Mouse (Mus musculus): ENCODE results near the gene Cela3a. TPM values are rescaled to one million over a fixed set of nuclear protein-coding genes. Genes with fewer than 3 reads are reported as not detected.

Gene Cela3a
- total and polyA plus RNA-seq, 3 experiments = not detected

GRCm38 (mm10) chr4:137369954-137370750 lies 39.4 kb downstream of the Cela3a start:
- Histone ChIP-seq H3K9ac (ENCODE audit: control insufficient read depth, low read depth, low read length, poor library complexity, severe bottlenecking) (peak overlapping the region; percentile 58), H3K4me3 (ENCODE audit: control insufficient read depth in 1 of 2, insufficient read depth in 1 of 2, low read depth in 2 of 2, low read length in 2 of 2) (peak overlapping the region; percentile 58 to 69), H3K4me1 (ENCODE audit: control insufficient read depth in 1 of 2, insufficient read depth in 2 of 2, low read length in 2 of 2) (peaks cover 4 to 37% of the 10 kb centered on the region in 2 experiments)

GRCm38 (mm10) chr4:137368198-137368597 lies 41.4 kb downstream of the Cela3a start:
- DNase-seq (ENCODE audit: low read depth, low spot score) = peak; percentile 43
- Histone ChIP-seq H3K79me2 (ENCODE audit: control insufficient read depth, insufficient read depth, low read length, poor library complexity) (no peaks in the 10 kb centered on the region), H3K4me3 (ENCODE audit: control insufficient read depth in 1 of 2, insufficient read depth in 1 of 2, low read depth in 2 of 2, low read length in 2 of 2) (peak overlapping the region; percentile 38 to 54), H3K36me3 (ENCODE audit: control insufficient read depth in 1 of 2, insufficient read depth in 2 of 2, low read length in 2 of 2) (peaks cover 0 to 18% of the 10 kb centered on the region in 2 experiments; a peak in 2 of 4 replicates), H3K9me3 (replicated peaks; ENCODE audit: insufficient read depth, low read length) (no peaks in the 10 kb centered on the region), H3K27me3 (ENCODE audit: control insufficient read depth in 1 of 2, insufficient read depth in 2 of 2, low read length in 2 of 2) (no peaks in the 10 kb centered on the region), H3K27ac (ENCODE audit: control insufficient read depth, low read depth, low read length) (peak overlapping the region; percentile 68), H3K4me1 (ENCODE audit: control insufficient read depth in 1 of 2, insufficient read depth in 2 of 2, low read length in 2 of 2) (peaks cover 8 to 44% of the 10 kb centered on the region in 2 experiments), H3K9ac (ENCODE audit: control insufficient read depth, low read depth, low read length, poor library complexity, severe bottlenecking) (peak overlapping the region; percentile 53)
- no peak for TF ChIP-seq MXI1 (IDR thresholded peaks at IDR 0.05; ENCODE audit: low read depth, low read length)
- TF ChIP-seq CTCF (IDR thresholded peaks at IDR 0.05 in 2 of 3, conservative IDR thresholded peaks at IDR 0.05 in 1 of 3; ENCODE audit: control insufficient read depth in 1 of 3, insufficient read depth in 1 of 3, low read depth in 2 of 3, low read length in 3 of 3, poor library complexity in 1 of 3, severe bottlenecking in 1 of 3) = no peak
- TF ChIP-seq TAL1 (IDR thresholded peaks at IDR 0.05; ENCODE audit: low read length) = no peak
- no peak for TF ChIP-seq EP300 (IDR thresholded peaks at IDR 0.05; ENCODE audit: low read depth in 1 of 2, low read length in 2 of 2)
- no peak for TF ChIP-seq ZNF384 (IDR thresholded peaks at IDR 0.05; ENCODE audit: low read depth, low read length)
- no peak for TF ChIP-seq JUND (IDR thresholded peaks at IDR 0.05; ENCODE audit: low read depth, low read length)
- no peak for TF ChIP-seq GATA1 (IDR thresholded peaks at IDR 0.05; ENCODE audit: low read depth, low read length)
- no peak for TF ChIP-seq MAX (IDR thresholded peaks at IDR 0.05; ENCODE audit: low read length)

More at GRCm38 (mm10) chr4:137369954-137370750, 39.4 kb downstream of the Cela3a start:
- peak overlapping the region; percentile 14; the same call in 1 of the 2 replicates for H3K27ac ChIP-seq (ENCODE audit: control insufficient read depth, low read depth, low read length)
- peaks cover 0 to 14% of the 10 kb centered on the region in 2 experiments; a peak in 2 of 4 replicates for H3K36me3 ChIP-seq (ENCODE audit: control insufficient read depth in 1 of 2, insufficient read depth in 2 of 2, low read length in 2 of 2)
- H3K9me3 ChIP-seq (replicated peaks; ENCODE audit: insufficient read depth, low read length) = no peaks in the 10 kb centered on the region
- H3K27me3 ChIP-seq (ENCODE audit: control insufficient read depth in 1 of 2, insufficient read depth in 2 of 2, low read length in 2 of 2) = no peaks in the 10 kb centered on the region
- no peaks in the 10 kb centered on the region for H3K79me2 ChIP-seq (ENCODE audit: control insufficient read depth, insufficient read depth, low read length, poor library complexity)
- peak; percentile 57 for DNase-seq (ENCODE audit: low read depth, low spot score)
- TF ChIP-seq RCOR1 (IDR thresholded peaks at IDR 0.05; ENCODE audit: low read depth, low read length) (no peak), ETS1 (IDR thresholded peaks at IDR 0.05; ENCODE audit: low read depth, low read length) (0 out of 2 replicates have a peak, but pooled peaks have one; percentile 12), HCFC1 (IDR thresholded peaks at IDR 0.05; ENCODE audit: low read depth, low read length) (0 out of 2 replicates have a peak, but pooled peaks have one; percentile 41), MAX (IDR thresholded peaks at IDR 0.05; ENCODE audit: low read length) (peak; percentile 12; the same call in 1 of the 2 replicates), USF2 (IDR thresholded peaks at IDR 0.05; ENCODE audit: borderline replicate concordance in 1 of 2, insufficient read depth in 1 of 2, low read depth in 1 of 2, low read length in 2 of 2) (no peak), ELF1 (IDR thresholded peaks at IDR 0.05; ENCODE audit: low read depth, low read length) (peak; percentile 33; the same call in 1 of the 2 replicates), BHLHE40 (IDR thresholded peaks at IDR 0.05; ENCODE audit: borderline replicate concordance, low read depth, low read length) (0 out of 2 replicates have a peak, but pooled peaks have one; percentile 8)

Data from MEL (cell line).